Mouse (Mus musculus) Muller cell, postnatal 12 days (primary cell): ENCODE measurements around the gene Cnst.
A peak's percentile ranks its signal among the peaks of the same experiment; 100 is the strongest.

Experiments used
- DNase-seq: peaks from one replicate; pipeline ENCODE4 v3.0.0-alpha.2; 2015; ENCODE audit errors: inconsistent ontology term

Cnst gene

GRCm38 (mm10) chr1:179553197-179553948, 7.2 kb downstream of the Cnst start:
- DNase-seq, result peak; percentile 10

- peak; percentile 15 for DNase-seq
Observed at GRCm38 (mm10) chr1:179553949-179554347, 7.8 kb downstream of the Cnst start.

GRCm38 (mm10) chr1:179556921-179557320, 10.8 kb downstream of the Cnst start:
- DNase-seq, result no peak

GRCm38 (mm10) chr1:179559446-179560194, 13.4 kb downstream of the Cnst start:
- no peak for DNase-seq

- DNase-seq, result no peak
Observed at GRCm38 (mm10) chr1:179560845-179561430, 14.8 kb downstream of the Cnst start.

GRCm38 (mm10) chr1:179563211-179563610, 17.0 kb downstream of the Cnst start:
- DNase-seq, result no peak

- DNase-seq, result no peak
Observed at GRCm38 (mm10) chr1:179563926-179564325, 17.8 kb downstream of the Cnst start.

GRCm38 (mm10) chr1:179567558-179567957, 21.4 kb downstream of the Cnst start:
- DNase-seq, result no peak

GRCm38 (mm10) chr1:179568690-179569398, 22.7 kb downstream of the Cnst start:
- no peak for DNase-seq

- peak; percentile 17 for DNase-seq
Observed at GRCm38 (mm10) chr1:179570482-179570881, 24.3 kb downstream of the Cnst start.

GRCm38 (mm10) chr1:179571686-179572085, 25.5 kb downstream of the Cnst start:
- no peak for DNase-seq

- DNase-seq, result peak; percentile 17
Observed at GRCm38 (mm10) chr1:179573650-179574206, 27.6 kb downstream of the Cnst start.

GRCm38 (mm10) chr1:179578625-179579024, 32.5 kb downstream of the Cnst start:
- DNase-seq, result no peak

GRCm38 (mm10) chr1:179580200-179580599, 34.0 kb downstream of the Cnst start:
- no peak for DNase-seq

GRCm38 (mm10) chr1:179581422-179581821, 35.3 kb downstream of the Cnst start:
- no peak for DNase-seq

- no peak for DNase-seq
Observed at GRCm38 (mm10) chr1:179582021-179582433, 35.9 kb downstream of the Cnst start.

- no peak for DNase-seq
Observed at GRCm38 (mm10) chr1:179583090-179583489, 36.9 kb downstream of the Cnst start.

GRCm38 (mm10) chr1:179584220-179584619, 38.0 kb downstream of the Cnst start:
- DNase-seq, result no peak

GRCm38 (mm10) chr1:179585646-179586045, 39.5 kb downstream of the Cnst start:
- no peak for DNase-seq

GRCm38 (mm10) chr1:179586430-179587095, 40.4 kb downstream of the Cnst start:
- no peak for DNase-seq

- DNase-seq, result no peak
Observed at GRCm38 (mm10) chr1:179588230-179588629, 42.1 kb downstream of the Cnst start.
